Comparison of ENCODE assay signal across 14 mouse cellular contexts in the genomic region with DNA sequence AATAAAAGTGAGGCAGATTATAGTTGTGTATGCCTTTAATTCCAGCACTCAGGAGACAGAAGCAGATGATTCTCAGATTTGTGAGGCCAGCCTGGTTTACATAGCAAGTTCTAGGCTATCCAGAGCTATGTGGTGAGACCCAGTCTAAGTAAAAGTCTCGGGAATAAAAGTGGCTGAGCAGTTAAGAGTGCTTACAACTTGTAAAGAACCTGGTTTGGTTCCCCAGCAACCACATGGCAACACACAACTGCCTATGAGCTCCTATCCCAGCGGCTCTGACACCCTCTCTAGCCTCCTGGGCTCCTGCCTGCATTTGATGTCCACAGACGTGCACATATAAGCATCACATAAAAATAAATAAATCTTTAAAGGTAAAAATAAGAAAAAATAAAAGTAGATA.
"Had no signal": no experiment of that assay in that cellular context is flagged by ENCODE, and none has a peak within 500 bp of the region (broad histone marks: within the 10 kb centered on the region; RNA-seq: fewer than 3 reads in every experiment).

No protein-coding gene starts in this region.

- H3K9ac ChIP-seq: limb, embryonic 15.5 days; liver, embryonic 12.5 days; lung, embryonic 14.5 days; midbrain, embryonic 12.5 days had no signal

- H3K9me3 ChIP-seq: limb, embryonic 15.5 days; liver, embryonic 12.5 days; megakaryocyte, embryonic 14.5 days; midbrain, embryonic 12.5 days had no signal

- H3K4me2 ChIP-seq: limb, embryonic 15.5 days; liver, embryonic 12.5 days; lung, embryonic 14.5 days; midbrain, embryonic 12.5 days had no signal

- ATAC-seq: liver, embryonic 12.5 days; midbrain, embryonic 16.5 days had no signal

- H3K4me3 ChIP-seq: limb, embryonic 15.5 days; liver, embryonic 12.5 days; megakaryocyte, embryonic 14.5 days; midbrain, embryonic 12.5 days had no signal

- H3K27ac ChIP-seq: kidney, postnatal 0 days; limb, embryonic 15.5 days; liver, embryonic 12.5 days; midbrain, embryonic 12.5 days had no signal

- DNase-seq: kidney, adult 11 months; kidney, adult 9 months; kidney, postnatal 36 days; layer of hippocampus, adult 9-11 months; lung, embryonic 14.5 days; lung, postnatal 10 days; lung, postnatal 4 days; right cerebral cortex, adult 18-20 months had no signal

- H3K36me3 ChIP-seq: limb, embryonic 15.5 days; liver, embryonic 12.5 days; midbrain, embryonic 12.5 days had no signal

- H3K27me3 ChIP-seq: limb, embryonic 15.5 days; liver, embryonic 12.5 days; megakaryocyte, embryonic 14.5 days; midbrain, embryonic 12.5 days had no signal
